Mouse (Mus musculus): ENCODE measurements around the gene Gpr161.

GRCm38 (mm10) chr1:165370990-165371389 is 75.4 kb downstream of the Gpr161 start:
- TF ChIP-seq CTCF (IDR thresholded peaks at IDR 0.05; ENCODE audit: low read depth) (no peak), EP300 (IDR thresholded peaks at IDR 0.05; ENCODE audit: low read depth) (no peak)
